Mouse (Mus musculus): ENCODE data around the gene Cox20. TPM values are rescaled to one million over a fixed set of nuclear protein-coding genes. Genes with fewer than 3 reads are reported as not detected.
A peak's percentile ranks its signal among the peaks of the same experiment; 100 is the strongest.

Cox20 gene
- total RNA-seq, 1 experiment, result 18.2 TPM

GRCm38 (mm10) chr1:178368548-178369271 lies 49.8 kb downstream of the Cox20 start:
- TF ChIP-seq MAFK (IDR thresholded peaks at IDR 0.05; ENCODE audit: insufficient read depth, low read depth, low read length) (no peak), CHD2 (IDR thresholded peaks at IDR 0.05; ENCODE audit: low read depth, low read length) (no peak), ZNF384 (IDR thresholded peaks at IDR 0.05; ENCODE audit: low read depth, low read length) (no peak), HCFC1 (IDR thresholded peaks at IDR 0.05; ENCODE audit: borderline replicate concordance, insufficient read depth, low read length) (no peak; the same call in 1 of the 2 replicates)
- H3K4me1 ChIP-seq (ENCODE audit: control insufficient read depth in 2 of 2, insufficient read depth in 2 of 2, low read length in 2 of 2, poor library complexity in 1 of 2), result peaks cover 8 to 11% of the 10 kb centered on the region in 2 experiments; a peak in 3 of 4 replicates
- peak overlapping the region; percentile 63 for H3K4me3 ChIP-seq (ENCODE audit: insufficient read depth in 1 of 2, low read depth in 1 of 2, low read length in 2 of 2, poor library complexity in 1 of 2, severe bottlenecking in 1 of 2)
- no peaks in the 10 kb centered on the region for H3K9me3 ChIP-seq (ENCODE audit: control insufficient read depth, insufficient read depth, low read depth, low read length)
- H3K9ac ChIP-seq (ENCODE audit: insufficient read depth, low read depth, low read length, poor library complexity, severe bottlenecking), result peak overlapping the region; percentile 62
- H3K36me3 ChIP-seq (ENCODE audit: control insufficient read depth, insufficient read depth, low read length, poor library complexity, severe bottlenecking), result no peaks in the 10 kb centered on the region
- in situ Hi-C loops (cut with MboI; ENCODE audit: low sequenced_read_pairs in 2 of 2, unreplicated experiment in 2 of 2), result no loop called here
- H3K27ac ChIP-seq (ENCODE audit: insufficient read depth, low read depth, low read length, poor library complexity, severe bottlenecking), result peak overlapping the region; percentile 26; the same call in 1 of the 2 replicates
- peak; percentile 52 for DNase-seq (ENCODE audit: low read depth, low spot score)

GRCm38 (mm10) chr1:178369272-178369651 lies 50.3 kb downstream of the Cox20 start:
- Histone ChIP-seq H3K27ac (ENCODE audit: insufficient read depth, low read depth, low read length, poor library complexity, severe bottlenecking) (no peak overlapping the region), H3K4me3 (ENCODE audit: insufficient read depth in 1 of 2, low read depth in 1 of 2, low read length in 2 of 2, poor library complexity in 1 of 2, severe bottlenecking in 1 of 2) (peak overlapping the region; percentile 63), H3K36me3 (ENCODE audit: control insufficient read depth, insufficient read depth, low read length, poor library complexity, severe bottlenecking) (no peaks in the 10 kb centered on the region), H3K9me3 (ENCODE audit: control insufficient read depth, insufficient read depth, low read depth, low read length) (no peaks in the 10 kb centered on the region), H3K4me1 (ENCODE audit: control insufficient read depth in 2 of 2, insufficient read depth in 2 of 2, low read length in 2 of 2, poor library complexity in 1 of 2) (peaks cover 5 to 11% of the 10 kb centered on the region in 2 experiments; a peak in 3 of 4 replicates), H3K9ac (ENCODE audit: insufficient read depth, low read depth, low read length, poor library complexity, severe bottlenecking) (peak overlapping the region; percentile 62)
- no peak for TF ChIP-seq MAFK (IDR thresholded peaks at IDR 0.05; ENCODE audit: insufficient read depth, low read depth, low read length)
- no peak for TF ChIP-seq ZC3H11A (IDR thresholded peaks at IDR 0.05; ENCODE audit: borderline replicate concordance, low read depth, low read length)
- TF ChIP-seq CHD2 (IDR thresholded peaks at IDR 0.05; ENCODE audit: low read depth, low read length), result no peak
- no peak for TF ChIP-seq ZNF384 (IDR thresholded peaks at IDR 0.05; ENCODE audit: low read depth, low read length)
- no peak for TF ChIP-seq HCFC1 (IDR thresholded peaks at IDR 0.05; ENCODE audit: borderline replicate concordance, insufficient read depth, low read length)
- in situ Hi-C loops (cut with MboI; ENCODE audit: low sequenced_read_pairs in 2 of 2, unreplicated experiment in 2 of 2), result no loop called here
- DNase-seq (ENCODE audit: low read depth, low spot score), result no peak

Other genes starting within 250 kb of the Cox20 start
- gene Desi2, start 131.7 kb upstream of the Cox20 start, total RNA-seq (2012; rRNA removed), result 11.8 and 11.9 TPM in 2 replicates
- 459 and 494 TPM in 2 replicates for gene Hnrnpu, start 18.7 kb downstream of the Cox20 start, total RNA-seq (2012; rRNA removed)
- gene Efcab2, start 87.0 kb downstream of the Cox20 start, total RNA-seq (2012; rRNA removed), result 1.8 and 2.1 TPM in 2 replicates
- 0.48 and 0.94 TPM in 2 replicates for gene Kif26b, start 210.0 kb downstream of the Cox20 start, total RNA-seq (2012; rRNA removed)